Mouse (Mus musculus) testis, adult 2 months (tissue): ENCODE data around the gene Zfp948.

Source experiments
- CTCF ChIP-seq: fragments of 200-500 bp; IDR thresholded peaks from 2 replicates; pipeline ENCODE4 v1.5.1; 2012; ENCODE audit warnings: low read depth, mild to moderate bottlenecking, inconsistent platforms, low read length, moderate library complexity; ENCODE audit not compliant: control insufficient read depth, insufficient read depth, insufficient replicate concordance
- POLR2A ChIP-seq: fragments of 200-500 bp; IDR thresholded peaks from 2 replicates; pipeline ENCODE4 v1.6.1; 2012; ENCODE audit warnings: low read depth, mild to moderate bottlenecking, inconsistent platforms, low read length, moderate library complexity; ENCODE audit not compliant: control insufficient read depth

DNA sequence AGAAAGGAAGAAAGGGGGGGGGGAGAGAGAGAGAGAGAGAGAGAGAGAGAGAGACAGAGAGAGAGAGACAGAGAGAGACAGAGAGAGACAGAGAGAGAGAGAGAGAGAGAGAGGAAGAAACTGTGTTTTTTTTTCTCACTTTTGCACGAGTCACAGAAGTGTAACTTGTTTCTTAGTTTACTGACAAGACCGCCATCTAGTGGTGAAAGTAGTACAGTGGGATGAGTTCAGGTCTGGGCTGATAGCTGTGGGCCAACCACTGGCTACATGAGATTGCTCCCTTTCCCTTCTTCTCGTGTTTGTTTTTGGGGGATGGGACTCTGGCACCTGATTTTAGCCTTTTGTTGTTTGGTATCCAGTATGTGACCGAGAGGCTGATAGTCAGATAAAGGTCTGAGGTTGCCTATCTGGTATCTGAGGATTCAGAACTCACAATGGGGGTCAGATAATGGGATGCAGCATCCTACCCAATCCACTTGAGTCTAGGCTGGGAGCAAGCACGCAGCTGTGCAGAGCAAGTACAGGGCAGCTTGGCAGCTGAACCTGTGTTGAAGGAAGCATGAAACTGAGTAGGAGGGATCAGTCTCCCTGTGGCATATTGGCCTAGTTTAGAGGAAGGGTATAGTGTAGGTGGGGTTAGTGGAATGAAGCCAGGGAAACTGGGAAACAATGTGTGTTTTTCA, 12.8 kb downstream of the Zfp948 start:
- 0 out of 2 replicates have a peak, but pooled peaks have one; percentile 2 for TF ChIP-seq CTCF
- no peak for TF ChIP-seq POLR2A
